Mouse (Mus musculus) MEL (cell line): ENCODE measurements around the gene Pck2.

ENCODE experiments used
- CHD1 ChIP-seq: IDR thresholded peaks from 2 replicates; pipeline ENCODE4 v1.6.1; 2012; ENCODE audit warnings: low read depth, mild to moderate bottlenecking, inconsistent platforms, low read length, improper control_type of control experiment
- CHD2 ChIP-seq: IDR thresholded peaks from 2 replicates; pipeline ENCODE4 v1.6.1; 2011; ENCODE audit warnings: low read length, improper control_type of control experiment
- CTCF ChIP-seq, 3 experiments: IDR thresholded peaks in 2 of 3; conservative IDR thresholded peaks in 1 of 3; 2 replicates each; pipeline ENCODE4 v1.5.1; 2011 to 2012; ENCODE audit warnings: low read length in 3 of 3, low read depth in 2 of 3, mild to moderate bottlenecking in 2 of 3, improper control_type of control experiment in 1 of 3, inconsistent platforms in 1 of 3, mixed read lengths in 1 of 3, moderate library complexity in 1 of 3; ENCODE audit not compliant: control insufficient read depth in 1 of 3, insufficient read depth in 1 of 3, poor library complexity in 1 of 3, severe bottlenecking in 1 of 3
- E2F4 ChIP-seq: IDR thresholded peaks from 2 replicates; pipeline ENCODE4 v1.6.1; 2011; ENCODE audit warnings: low read depth, low read length, improper control_type of control experiment, borderline replicate concordance
- ELF1 ChIP-seq: IDR thresholded peaks from 2 replicates; pipeline ENCODE4 v1.6.1; 2014; ENCODE audit warnings: low read depth, mild to moderate bottlenecking, inconsistent platforms, low read length, improper control_type of control experiment, moderate library complexity
- EP300 ChIP-seq, 2 experiments: IDR thresholded peaks; 2 replicates each; pipeline ENCODE4 v1.6.1; 2011; ENCODE audit warnings: improper control_type of control experiment in 2 of 2, low read length in 2 of 2, low read depth in 1 of 2, mild to moderate bottlenecking in 1 of 2
- KAT2A ChIP-seq: conservative IDR thresholded peaks from 2 replicates; pipeline ENCODE4 v1.6.1; 2012; ENCODE audit warnings: low read depth, low read length, improper control_type of control experiment, inconsistent platforms
- MAZ ChIP-seq: IDR thresholded peaks from 2 replicates; pipeline ENCODE4 v1.6.1; 2012; ENCODE audit warnings: low read depth, mild to moderate bottlenecking, inconsistent platforms, low read length, improper control_type of control experiment
- MEF2A ChIP-seq: IDR thresholded peaks from 2 replicates; pipeline ENCODE4 v1.6.1; 2014; ENCODE audit warnings: low read depth, mild to moderate bottlenecking, inconsistent platforms, low read length, improper control_type of control experiment; ENCODE audit not compliant: poor library complexity, insufficient replicate concordance, severe bottlenecking; ENCODE audit errors: extremely low read depth
- MXI1 ChIP-seq: IDR thresholded peaks from 2 replicates; pipeline ENCODE4 v1.6.1; 2011; ENCODE audit warnings: mild to moderate bottlenecking, low read depth, low read length, improper control_type of control experiment
- POLR2A ChIP-seq, 2 experiments: IDR thresholded peaks; 2 replicates each; pipeline ENCODE4 v1.6.1; 2011 to 2012; ENCODE audit warnings: low read length in 2 of 2, mild to moderate bottlenecking in 2 of 2, control low read depth in 1 of 2, improper control_type of control experiment in 1 of 2, low read depth in 1 of 2, moderate library complexity in 1 of 2; ENCODE audit not compliant: control insufficient read depth in 1 of 2, insufficient read depth in 1 of 2, poor library complexity in 1 of 2
- USF1 ChIP-seq: IDR thresholded peaks from 2 replicates; pipeline ENCODE4 v1.6.1; 2014; ENCODE audit warnings: low read depth, mild to moderate bottlenecking, inconsistent platforms, low read length, improper control_type of control experiment, moderate library complexity

DNA sequence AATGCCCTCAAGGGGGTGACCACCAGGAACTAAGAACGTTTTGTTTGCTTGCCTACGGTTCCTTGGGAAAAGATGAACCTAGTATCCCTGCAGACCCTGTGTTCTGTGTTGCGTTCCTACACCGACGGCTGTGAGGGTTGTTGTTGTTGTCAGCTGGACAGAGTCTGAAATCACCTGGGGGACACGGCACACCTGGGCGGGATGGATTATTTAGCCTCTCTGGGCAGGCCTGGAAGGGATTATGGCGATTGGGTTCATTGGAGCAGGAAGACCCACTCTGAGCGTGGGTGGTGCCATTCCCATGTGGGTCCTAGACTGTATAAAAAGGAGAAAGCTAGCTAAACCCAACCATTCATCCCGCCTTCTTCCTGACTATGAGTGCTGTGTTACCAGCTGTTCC lies 21.8 kb downstream of the Pck2 start:
- TF ChIP-seq MAZ (no peak), ELF1 (no peak), CHD2 (no peak), CTCF (IDR thresholded peaks at IDR 0.05 in 2 of 3, conservative IDR thresholded peaks at IDR 0.05 in 1 of 3; ENCODE audit: control insufficient read depth in 1 of 3, insufficient read depth in 1 of 3, low read depth in 2 of 3, low read length in 3 of 3, poor library complexity in 1 of 3, severe bottlenecking in 1 of 3) (no peak), KAT2A (no peak), USF1 (no peak), MEF2A (no peak), POLR2A (IDR thresholded peaks at IDR 0.05; ENCODE audit: control insufficient read depth in 1 of 2, insufficient read depth in 1 of 2, low read depth in 1 of 2, low read length in 2 of 2, poor library complexity in 1 of 2) (no peak), MXI1 (no peak), EP300 (IDR thresholded peaks at IDR 0.05; ENCODE audit: low read depth in 1 of 2, low read length in 2 of 2) (no peak), CHD1 (no peak), E2F4 (no peak)
